Mouse (Mus musculus): ENCODE data around the gene Zbtb7a. TPM values are rescaled to one million over a fixed set of nuclear protein-coding genes. Genes with fewer than 3 reads are reported as not detected.

The Zbtb7a gene
- polyA plus RNA-seq, 1 experiment from 2014 or later: 31.5 TPM

GRCm38 (mm10) chr10:81143845-81144437, 8.9 kb downstream of the Zbtb7a start:
- H3K9me3 ChIP-seq (ENCODE audit: control insufficient read depth, low read length): no peaks in the 10 kb centered on the region
- no peak overlapping the region for H3K4me2 ChIP-seq (ENCODE audit: low read depth, low read length)
- H3K27me3 ChIP-seq (ENCODE audit: control insufficient read depth, insufficient read depth, low read depth, low read length): no peaks in the 10 kb centered on the region
- H3K4me1 ChIP-seq (replicated peaks; ENCODE audit: control insufficient read depth, insufficient read depth, low read length): peaks cover 36% of the 10 kb centered on the region
- no peak overlapping the region for H3K4me3 ChIP-seq (ENCODE audit: low read length)
- H3K36me3 ChIP-seq (ENCODE audit: control insufficient read depth, insufficient read depth, low read length): peaks cover 53% of the 10 kb centered on the region
- no peak overlapping the region for H3K27ac ChIP-seq (ENCODE audit: low read length)
- WGBS: 92% methylated on average over 52 of the region's 52 CpGs
- no peak for ATAC-seq (ENCODE audit: low read depth)
- H3K9ac ChIP-seq (ENCODE audit: low read length): no peak overlapping the region

- Histone ChIP-seq H3K4me1 (replicated peaks; ENCODE audit: control insufficient read depth, insufficient read depth, low read length) (peaks cover 28% of the 10 kb centered on the region), H3K9ac (ENCODE audit: low read length) (no peak overlapping the region), H3K4me3 (ENCODE audit: low read length) (no peak overlapping the region), H3K9me3 (ENCODE audit: control insufficient read depth, low read length) (no peaks in the 10 kb centered on the region), H3K4me2 (ENCODE audit: low read depth, low read length) (no peak overlapping the region), H3K27ac (ENCODE audit: low read length) (no peak overlapping the region), H3K27me3 (ENCODE audit: control insufficient read depth, insufficient read depth, low read depth, low read length) (no peaks in the 10 kb centered on the region), H3K36me3 (ENCODE audit: control insufficient read depth, insufficient read depth, low read length) (peaks cover 59% of the 10 kb centered on the region)
- ATAC-seq (ENCODE audit: low read depth): no peak
- WGBS: 84% methylated on average over 26 of the region's 27 CpGs
Measured at GRCm38 (mm10) chr10:81144667-81145066, 9.6 kb downstream of the Zbtb7a start.

- Histone ChIP-seq H3K36me3 (ENCODE audit: control insufficient read depth, insufficient read depth, low read length) (peaks cover 63% of the 10 kb centered on the region), H3K27ac (ENCODE audit: low read length) (no peak overlapping the region), H3K9me3 (ENCODE audit: control insufficient read depth, low read length) (no peaks in the 10 kb centered on the region), H3K4me1 (replicated peaks; ENCODE audit: control insufficient read depth, insufficient read depth, low read length) (peaks cover 22% of the 10 kb centered on the region), H3K27me3 (ENCODE audit: control insufficient read depth, insufficient read depth, low read depth, low read length) (no peaks in the 10 kb centered on the region), H3K4me3 (ENCODE audit: low read length) (no peak overlapping the region), H3K4me2 (ENCODE audit: low read depth, low read length) (no peak overlapping the region), H3K9ac (ENCODE audit: low read length) (no peak overlapping the region)
- no peak for ATAC-seq (ENCODE audit: low read depth)
- WGBS: 97% methylated on average over 6 of the region's 6 CpGs
Measured at GRCm38 (mm10) chr10:81145307-81145706, 10.3 kb downstream of the Zbtb7a start.

- no peak for ATAC-seq (ENCODE audit: low read depth)
Measured at GRCm38 (mm10) chr10:81145778-81146177, 10.8 kb downstream of the Zbtb7a start.

GRCm38 (mm10) chr10:81146296-81146695, 11.3 kb downstream of the Zbtb7a start:
- Histone ChIP-seq H3K27me3 (ENCODE audit: control insufficient read depth, insufficient read depth, low read depth, low read length) (no peaks in the 10 kb centered on the region), H3K4me2 (ENCODE audit: low read depth, low read length) (no peak overlapping the region), H3K9ac (ENCODE audit: low read length) (no peak overlapping the region), H3K9me3 (ENCODE audit: control insufficient read depth, low read length) (no peaks in the 10 kb centered on the region), H3K4me1 (replicated peaks; ENCODE audit: control insufficient read depth, insufficient read depth, low read length) (peaks cover 12% of the 10 kb centered on the region), H3K36me3 (ENCODE audit: control insufficient read depth, insufficient read depth, low read length) (peaks cover 66% of the 10 kb centered on the region), H3K4me3 (ENCODE audit: low read length) (no peak overlapping the region), H3K27ac (ENCODE audit: low read length) (no peak overlapping the region)
- WGBS: 86% methylated on average over 4 of the region's 4 CpGs
- ATAC-seq (ENCODE audit: low read depth): no peak

More at GRCm38 (mm10) chr10:81145778-81146177, 10.8 kb downstream of the Zbtb7a start:
- Histone ChIP-seq H3K36me3 (ENCODE audit: control insufficient read depth, insufficient read depth, low read length) (peaks cover 66% of the 10 kb centered on the region), H3K9ac (ENCODE audit: low read length) (no peak overlapping the region), H3K4me2 (ENCODE audit: low read depth, low read length) (no peak overlapping the region), H3K9me3 (ENCODE audit: control insufficient read depth, low read length) (no peaks in the 10 kb centered on the region), H3K4me3 (ENCODE audit: low read length) (no peak overlapping the region), H3K27me3 (ENCODE audit: control insufficient read depth, insufficient read depth, low read depth, low read length) (no peaks in the 10 kb centered on the region), H3K4me1 (replicated peaks; ENCODE audit: control insufficient read depth, insufficient read depth, low read length) (peaks cover 17% of the 10 kb centered on the region), H3K27ac (ENCODE audit: low read length) (no peak overlapping the region)
- 70% methylated on average over 7 of the region's 7 CpGs for WGBS

GRCm38 (mm10) chr10:81151261-81151660, 16.2 kb downstream of the Zbtb7a start:
- WGBS: 70% methylated on average over 6 of the region's 6 CpGs
- no peaks in the 10 kb centered on the region for H3K27me3 ChIP-seq (ENCODE audit: control insufficient read depth, insufficient read depth, low read depth, low read length)
- ATAC-seq (ENCODE audit: low read depth): no peak
- H3K4me1 ChIP-seq (replicated peaks; ENCODE audit: control insufficient read depth, insufficient read depth, low read length): 0 out of 2 replicates have a peak, but pooled peaks cover 2% of the 10 kb centered on the region
- peaks cover 72% of the 10 kb centered on the region for H3K36me3 ChIP-seq (ENCODE audit: control insufficient read depth, insufficient read depth, low read length)
- no peak overlapping the region for H3K4me2 ChIP-seq (ENCODE audit: low read depth, low read length)
- no peak overlapping the region for H3K27ac ChIP-seq (ENCODE audit: low read length)
- no peaks in the 10 kb centered on the region for H3K9me3 ChIP-seq (ENCODE audit: control insufficient read depth, low read length)
- no peak overlapping the region for H3K9ac ChIP-seq (ENCODE audit: low read length)
- H3K4me3 ChIP-seq (ENCODE audit: low read length): no peak overlapping the region

GRCm38 (mm10) chr10:81152609-81153008, 17.6 kb downstream of the Zbtb7a start:
- H3K9ac ChIP-seq (ENCODE audit: low read length): no peak overlapping the region
- peaks cover 71% of the 10 kb centered on the region for H3K36me3 ChIP-seq (ENCODE audit: control insufficient read depth, insufficient read depth, low read length)
- no peaks in the 10 kb centered on the region for H3K9me3 ChIP-seq (ENCODE audit: control insufficient read depth, low read length)
- no peak overlapping the region for H3K4me3 ChIP-seq (ENCODE audit: low read length)
- H3K27me3 ChIP-seq (ENCODE audit: control insufficient read depth, insufficient read depth, low read depth, low read length): no peaks in the 10 kb centered on the region
- H3K4me1 ChIP-seq (replicated peaks; ENCODE audit: control insufficient read depth, insufficient read depth, low read length): 0 out of 2 replicates have a peak, but pooled peaks cover 2% of the 10 kb centered on the region
- WGBS: 71% methylated on average over 12 of the region's 12 CpGs
- H3K4me2 ChIP-seq (ENCODE audit: low read depth, low read length): no peak overlapping the region
- no peak overlapping the region; the same call in 1 of the 2 replicates for H3K27ac ChIP-seq (ENCODE audit: low read length)
- ATAC-seq (ENCODE audit: low read depth): no peak

- H3K4me1 ChIP-seq (replicated peaks; ENCODE audit: control insufficient read depth, insufficient read depth, low read length): 0 out of 2 replicates have a peak, but pooled peaks cover 2% of the 10 kb centered on the region
- no peak overlapping the region for H3K4me3 ChIP-seq (ENCODE audit: low read length)
- no peak overlapping the region for H3K27ac ChIP-seq (ENCODE audit: low read length)
- peaks cover 61% of the 10 kb centered on the region for H3K36me3 ChIP-seq (ENCODE audit: control insufficient read depth, insufficient read depth, low read length)
- H3K9me3 ChIP-seq (ENCODE audit: control insufficient read depth, low read length): no peaks in the 10 kb centered on the region
- H3K9ac ChIP-seq (ENCODE audit: low read length): no peak overlapping the region
- H3K27me3 ChIP-seq (ENCODE audit: control insufficient read depth, insufficient read depth, low read depth, low read length): no peaks in the 10 kb centered on the region
- no peak for ATAC-seq (ENCODE audit: low read depth)
- H3K4me2 ChIP-seq (ENCODE audit: low read depth, low read length): no peak overlapping the region
- WGBS: 86% methylated on average over 12 of the region's 12 CpGs
Measured at GRCm38 (mm10) chr10:81154313-81154712, 19.3 kb downstream of the Zbtb7a start.

- 77% methylated on average over 6 of the region's 6 CpGs for WGBS
Measured at GRCm38 (mm10) chr10:81154736-81155135, 19.7 kb downstream of the Zbtb7a start.

More at GRCm38 (mm10) chr10:81154736-81155135, 19.7 kb downstream of the Zbtb7a start:
- ATAC-seq (ENCODE audit: low read depth): no peak
- H3K9ac ChIP-seq (ENCODE audit: low read length): no peak overlapping the region
- H3K36me3 ChIP-seq (ENCODE audit: control insufficient read depth, insufficient read depth, low read length): peaks cover 57% of the 10 kb centered on the region
- H3K9me3 ChIP-seq (ENCODE audit: control insufficient read depth, low read length): no peaks in the 10 kb centered on the region
- no peak overlapping the region for H3K4me3 ChIP-seq (ENCODE audit: low read length)
- H3K27ac ChIP-seq (ENCODE audit: low read length): no peak overlapping the region
- no peak overlapping the region for H3K4me2 ChIP-seq (ENCODE audit: low read depth, low read length)
- no peaks in the 10 kb centered on the region for H3K27me3 ChIP-seq (ENCODE audit: control insufficient read depth, insufficient read depth, low read depth, low read length)
- H3K4me1 ChIP-seq (replicated peaks; ENCODE audit: control insufficient read depth, insufficient read depth, low read length): 0 out of 2 replicates have a peak, but pooled peaks cover 2% of the 10 kb centered on the region

All from lung, embryonic 16.5 days (tissue).